23 mouse cellular contexts compared by ENCODE assay signal in genomic region chr6:77951276-77951675, GRCm38 (mm10). TPM values are rescaled to one million over a fixed set of nuclear protein-coding genes. Genes with fewer than 3 reads are reported as not detected.
A peak's percentile ranks its signal among the peaks of the same experiment; 100 is the strongest.
DNase-seq lines count a peak whose midpoint lies in the region; ATAC-seq lines count a peak whose summit lies in the region.
"Had no signal": no experiment of that assay in that cellular context is flagged by ENCODE, and none has a peak within 500 bp of the region (broad histone marks: within the 10 kb centered on the region; RNA-seq: fewer than 3 reads in every experiment).

No protein-coding gene starts in this region.

- H3K27ac ChIP-seq in forebrain, embryonic 15.5 days (replicated peaks) = peak overlapping the region; percentile 29; the same call in 1 of the 2 replicates
- no peak overlapping the region for H3K27ac ChIP-seq in forebrain, embryonic 12.5 days
- H3K27ac ChIP-seq in midbrain, embryonic 14.5 days (replicated peaks; ENCODE audit: low read depth, low read length) = 0 out of 2 replicates have a peak overlapping the region, but pooled peaks have one; percentile 26
- no peak overlapping the region for H3K27ac ChIP-seq in midbrain, embryonic 10.5 days (replicated peaks)
- H3K27ac ChIP-seq: embryonic facial prominence, embryonic 12.5 days; heart, embryonic 13.5 days; hindbrain, embryonic 15.5 days; kidney, embryonic 15.5 days; limb, embryonic 15.5 days; liver, embryonic 15.5 days; midbrain, embryonic 12.5 days; neural tube, embryonic 13.5 days had no signal

- no peak overlapping the region for H3K9ac ChIP-seq in forebrain, embryonic 15.5 days (replicated peaks)
- H3K9ac ChIP-seq in forebrain, embryonic 12.5 days = no peak overlapping the region
- no peak overlapping the region for H3K9ac ChIP-seq in midbrain, embryonic 14.5 days (replicated peaks; ENCODE audit: low read length)
- H3K9ac ChIP-seq: embryonic facial prominence, embryonic 12.5 days; heart, embryonic 13.5 days; hindbrain, embryonic 15.5 days; kidney, embryonic 15.5 days; limb, embryonic 15.5 days; liver, embryonic 15.5 days; midbrain, embryonic 12.5 days; neural tube, embryonic 13.5 days had no signal

- intact Hi-C loops in gastrocnemius, postnatal 36 days (cut with DNase I) = no loop called here

- H3K4me2 ChIP-seq in forebrain, embryonic 15.5 days (replicated peaks) = no peak overlapping the region
- no peak overlapping the region for H3K4me2 ChIP-seq in forebrain, embryonic 12.5 days
- no peak overlapping the region for H3K4me2 ChIP-seq in midbrain, embryonic 14.5 days (ENCODE audit: low read length)
- H3K4me2 ChIP-seq: embryonic facial prominence, embryonic 12.5 days; heart, embryonic 13.5 days; hindbrain, embryonic 15.5 days; kidney, embryonic 15.5 days; limb, embryonic 15.5 days; liver, embryonic 15.5 days; midbrain, embryonic 12.5 days; neural tube, embryonic 13.5 days had no signal

- no peak for DNase-seq in midbrain, embryonic 14.5 days
- no peak for DNase-seq in midbrain, embryonic 10.5 days (ENCODE audit: low spot score)
- DNase-seq in cerebellum, postnatal 25 days = peak; percentile 44 to 64
- DNase-seq in MN1 (ENCODE audit: low spot score) = no peak
- DNase-seq in gastrocnemius, postnatal 36 days = no peak
- DNase-seq: adrenal gland, postnatal 14 days; heart, adult 11 months; right cerebral cortex, adult 18-20 months; thymus, postnatal 14 days had no signal

- no peak for ATAC-seq in forebrain, embryonic 15.5 days (replicated peaks)
- ATAC-seq in forebrain, embryonic 12.5 days (ENCODE audit: low FRiP score) = no peak
- no peak for ATAC-seq in midbrain, embryonic 14.5 days (ENCODE audit: low FRiP score, low TSS enrichment)
- ATAC-seq: intestine, postnatal 0 days had no signal

- H3K27me3 ChIP-seq in forebrain, embryonic 15.5 days = no peaks in the 10 kb centered on the region
- H3K27me3 ChIP-seq in forebrain, embryonic 12.5 days = no peaks in the 10 kb centered on the region
- no peaks in the 10 kb centered on the region for H3K27me3 ChIP-seq in midbrain, embryonic 14.5 days (ENCODE audit: control insufficient read depth, insufficient read depth, low read length)
- H3K27me3 ChIP-seq in midbrain, embryonic 10.5 days (ENCODE audit: low read depth, poor library complexity, severe bottlenecking) = no peaks in the 10 kb centered on the region
- H3K27me3 ChIP-seq: embryonic facial prominence, embryonic 12.5 days; heart, embryonic 13.5 days; hindbrain, embryonic 15.5 days; kidney, embryonic 15.5 days; limb, embryonic 15.5 days; liver, embryonic 15.5 days; midbrain, embryonic 12.5 days; neural tube, embryonic 13.5 days had no signal

- 58% methylated on average over 4 of the region's 4 CpGs for WGBS in forebrain, embryonic 15.5 days
- WGBS in forebrain, embryonic 12.5 days = 82% methylated on average over 4 of the region's 4 CpGs
- WGBS in midbrain, embryonic 14.5 days = 84% methylated on average over 4 of the region's 4 CpGs
- WGBS in midbrain, embryonic 10.5 days = 91% methylated on average over 4 of the region's 4 CpGs

- peaks cover 9% of the 10 kb centered on the region; the same call in 1 of the 2 replicates for H3K4me1 ChIP-seq in forebrain, embryonic 15.5 days
- 0 out of 2 replicates have a peak, but pooled peaks cover 3% of the 10 kb centered on the region for H3K4me1 ChIP-seq in forebrain, embryonic 12.5 days
- H3K4me1 ChIP-seq in midbrain, embryonic 14.5 days (ENCODE audit: control insufficient read depth, insufficient read depth, low read length) = no peaks in the 10 kb centered on the region; the same call in 1 of the 2 replicates
- H3K4me1 ChIP-seq in midbrain, embryonic 10.5 days = peaks cover 10% of the 10 kb centered on the region; the same call in 1 of the 2 replicates
- H3K4me1 ChIP-seq: embryonic facial prominence, embryonic 12.5 days; heart, embryonic 13.5 days; kidney, embryonic 15.5 days; limb, embryonic 15.5 days; liver, embryonic 15.5 days had no signal

- no peak overlapping the region for H3K4me3 ChIP-seq in forebrain, embryonic 15.5 days
- H3K4me3 ChIP-seq in forebrain, embryonic 12.5 days (replicated peaks) = no peak overlapping the region
- H3K4me3 ChIP-seq in midbrain, embryonic 14.5 days (replicated peaks; ENCODE audit: low read depth, low read length) = no peak overlapping the region
- no peak overlapping the region for H3K4me3 ChIP-seq in midbrain, embryonic 10.5 days
- H3K4me3 ChIP-seq: embryonic facial prominence, embryonic 12.5 days; erythroblast, embryonic 14.5 days; heart, embryonic 13.5 days; hindbrain, embryonic 15.5 days; kidney, embryonic 15.5 days; limb, embryonic 15.5 days; liver, embryonic 15.5 days; midbrain, embryonic 12.5 days; neural tube, embryonic 13.5 days had no signal

- H3K36me3 ChIP-seq in forebrain, embryonic 15.5 days = no peaks in the 10 kb centered on the region
- no peaks in the 10 kb centered on the region for H3K36me3 ChIP-seq in forebrain, embryonic 12.5 days (replicated peaks)
- H3K36me3 ChIP-seq in midbrain, embryonic 14.5 days (ENCODE audit: control insufficient read depth, insufficient read depth, low read length) = no peaks in the 10 kb centered on the region
- no peaks in the 10 kb centered on the region for H3K36me3 ChIP-seq in midbrain, embryonic 10.5 days
- H3K36me3 ChIP-seq: embryonic facial prominence, embryonic 12.5 days; G1E; heart, embryonic 13.5 days; hindbrain, embryonic 15.5 days; kidney, embryonic 15.5 days; limb, embryonic 15.5 days; liver, embryonic 15.5 days; midbrain, embryonic 12.5 days; neural tube, embryonic 13.5 days had no signal

- no peaks in the 10 kb centered on the region for H3K9me3 ChIP-seq in forebrain, embryonic 15.5 days
- H3K9me3 ChIP-seq in forebrain, embryonic 12.5 days = no peaks in the 10 kb centered on the region
- H3K9me3 ChIP-seq in midbrain, embryonic 14.5 days (ENCODE audit: control insufficient read depth, low read length) = no peaks in the 10 kb centered on the region
- no peaks in the 10 kb centered on the region for H3K9me3 ChIP-seq in midbrain, embryonic 10.5 days (replicated peaks)
- H3K9me3 ChIP-seq: embryonic facial prominence, embryonic 12.5 days; heart, embryonic 13.5 days; hindbrain, embryonic 15.5 days; kidney, embryonic 15.5 days; limb, embryonic 15.5 days; liver, embryonic 15.5 days; midbrain, embryonic 12.5 days; neural tube, embryonic 13.5 days had no signal

RNA-seq across cellular contexts. Expression of gene Ctnna2, which starts 28.2 kb away (rescaled TPM):
- polyA plus RNA-seq in forebrain, embryonic 15.5 days (2015; fragmentation: Nextera tagmentation; extraction: Ambion mirVana) = 117 and 127 TPM in 2 replicates
- polyA plus RNA-seq in forebrain, embryonic 12.5 days (2016; fragmentation: Nextera tagmentation; extraction: Ambion mirVana) = 72.4 and 79.5 TPM in 2 replicates
- polyA plus RNA-seq in midbrain, embryonic 14.5 days (2014; fragmentation: Nextera tagmentation; extraction: Ambion mirVana) = 137 and 141 TPM in 2 replicates
- 21.6 and 36.8 TPM in 2 replicates for polyA plus RNA-seq in midbrain, embryonic 10.5 days (2016; fragmentation: Nextera tagmentation; extraction: Ambion mirVana)
- not detected for total RNA-seq in gastrocnemius, postnatal 36 days (2021)
- total RNA-seq: heart, postnatal 25 days had no signal
- polyA plus RNA-seq: erythroblast, embryonic 14.5 days; G1E had no signal

Comparison
In these comparisons a context has a peak if more than half of its experiments do, and no peak if none do; other contexts are left out.
1. H3K27ac ChIP-seq: peak in forebrain, embryonic 15.5 days (single experiment) and midbrain, embryonic 14.5 days (single experiment); none in forebrain, embryonic 12.5 days (single experiment) and midbrain, embryonic 10.5 days (single experiment).
2. DNase-seq: peak in cerebellum, postnatal 25 days (2 of 2); none in midbrain, embryonic 14.5 days (single experiment), midbrain, embryonic 10.5 days (single experiment), MN1 (single experiment) and gastrocnemius, postnatal 36 days (0 of 2).